Mouse (Mus musculus): Measurements from ENCODE around the gene Ppp1r1b.

DNA sequence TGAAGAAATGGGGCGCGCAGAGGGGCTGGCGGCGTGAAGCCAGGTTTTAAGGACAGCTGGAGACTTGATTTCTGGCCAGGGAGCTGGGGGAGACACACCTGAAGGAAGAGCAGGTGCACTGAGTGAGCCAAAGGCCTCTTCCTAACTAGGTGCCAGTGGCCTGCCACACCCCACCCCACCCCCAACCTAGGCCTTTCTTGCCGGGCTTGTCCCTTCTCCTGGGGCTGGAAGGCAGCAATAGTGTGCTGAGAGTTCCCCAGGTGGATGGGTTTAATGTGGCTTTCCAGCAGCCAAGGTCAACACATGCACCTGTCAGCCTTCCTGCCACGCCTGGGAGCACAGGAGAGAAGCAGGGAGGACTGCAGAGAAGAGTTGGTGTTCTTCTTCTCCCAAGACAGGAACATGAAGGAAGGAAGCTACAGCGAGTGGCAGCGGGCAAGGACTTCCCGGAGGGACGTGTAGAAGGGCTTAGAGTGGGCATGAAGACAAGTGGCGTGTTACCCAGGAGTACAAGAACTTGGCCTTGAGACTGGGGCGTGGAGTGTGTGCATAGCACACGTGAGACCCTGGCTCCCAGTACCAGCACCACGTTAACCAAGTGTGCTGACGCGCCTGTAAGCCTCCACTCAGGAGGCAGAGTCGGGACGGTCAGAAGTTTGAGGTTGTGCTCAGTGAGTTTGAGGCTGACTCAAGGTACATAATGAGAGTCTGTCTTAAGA is 4.2 kb downstream of the Ppp1r1b start:
- TF ChIP-seq CTCF (IDR thresholded peaks at IDR 0.05; ENCODE audit: borderline replicate concordance, extremely low read depth, insufficient read depth, insufficient read length) (no peak), POLR2A (IDR thresholded peaks at IDR 0.05; ENCODE audit: borderline replicate concordance, extremely low read depth, insufficient read depth, insufficient read length, poor library complexity, severe bottlenecking) (no peak)

Measured in brain, embryonic 14.5 days (tissue).